Mouse (Mus musculus) gastrocnemius, postnatal 36 days (tissue): Measurements from ENCODE around the gene Upb1. TPM values are rescaled to one million over a fixed set of nuclear protein-coding genes. Genes with fewer than 3 reads are reported as not detected.
A peak's percentile ranks its signal among the peaks of the same experiment; 100 is the strongest.
"Not testable (repeated sequence)": the region's sequence is repeated elsewhere in the genome, so short reads cannot be mapped to it uniquely, and the experiment has no call there.

ENCODE experiments used
- DNase-seq, 2 experiments: peaks; one replicate each; pipeline ENCODE4 v3.0.0; 2022
- intact Hi-C: fragments of 180-260 bp; cut with DNase I; formaldehyde crosslinking; loops from one replicate; pipeline ENCODE4 v1.15.1; 2025
- long read RNA-seq, 2 experiments: library from polyadenylated mRNA; stranded (forward); transcript quantifications; one replicate each; pipeline ENCODE4 v2.0.0; 2021
- total RNA-seq, 2 experiments: library from RNA; stranded (reverse); gene quantifications; 2 replicates each; pipeline ENCODE4 v1.2.3; 2021

The Upb1 gene
- total RNA-seq, result not detected
- long read RNA-seq, experiment 1, result 0 reads
- long read RNA-seq, experiment 2, result 0 reads

DNA sequence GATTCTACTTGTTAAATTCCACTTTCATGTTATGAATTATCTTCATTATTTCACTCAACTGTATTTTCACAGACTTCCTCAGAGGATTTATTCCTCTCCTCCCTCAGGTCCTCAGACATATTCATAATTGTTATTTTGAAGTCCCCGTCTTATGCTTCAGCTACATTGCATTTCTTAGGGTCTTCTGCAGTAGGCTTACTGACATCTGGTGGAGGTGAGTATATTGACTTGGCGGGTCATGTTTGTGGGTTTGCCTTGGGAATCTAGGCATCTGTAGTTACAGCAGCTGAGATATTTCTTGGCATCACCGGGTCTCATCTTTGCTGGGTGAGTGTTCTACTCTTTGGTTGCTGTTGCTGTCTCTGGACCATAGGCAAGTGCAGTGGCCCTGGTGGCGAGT is at the start of gene Upb1:
TSS of gene Upb1 (plus strand) at position 158 of the 400 bp plus-strand sequence.
- intact Hi-C loops, result no loop called here

DNA sequence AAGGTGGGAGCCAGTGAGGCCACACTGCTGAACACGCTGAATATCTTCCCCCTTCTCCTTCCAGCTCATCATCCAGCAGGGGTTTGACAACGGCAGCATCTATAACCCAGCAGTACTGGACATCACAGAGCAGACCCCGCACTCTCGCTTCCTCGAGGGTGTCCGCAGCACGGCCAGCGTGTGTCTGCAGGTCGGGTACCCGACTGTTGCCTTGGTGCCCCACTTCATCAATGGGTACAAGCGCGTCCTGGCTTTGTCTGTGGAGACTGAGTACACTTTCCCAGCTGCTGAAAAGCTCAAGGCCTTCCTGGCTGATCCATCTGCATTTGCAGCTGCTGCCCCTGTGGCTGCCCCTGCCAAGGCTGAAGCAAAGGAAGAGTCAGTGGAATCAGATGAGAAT is 48.4 kb upstream of the Upb1 start:
- intact Hi-C loops, result no loop called here
- DNase-seq, result no peak

More for the DNA sequence above, at the start of gene Upb1:
- DNase-seq, result no peak

DNA sequence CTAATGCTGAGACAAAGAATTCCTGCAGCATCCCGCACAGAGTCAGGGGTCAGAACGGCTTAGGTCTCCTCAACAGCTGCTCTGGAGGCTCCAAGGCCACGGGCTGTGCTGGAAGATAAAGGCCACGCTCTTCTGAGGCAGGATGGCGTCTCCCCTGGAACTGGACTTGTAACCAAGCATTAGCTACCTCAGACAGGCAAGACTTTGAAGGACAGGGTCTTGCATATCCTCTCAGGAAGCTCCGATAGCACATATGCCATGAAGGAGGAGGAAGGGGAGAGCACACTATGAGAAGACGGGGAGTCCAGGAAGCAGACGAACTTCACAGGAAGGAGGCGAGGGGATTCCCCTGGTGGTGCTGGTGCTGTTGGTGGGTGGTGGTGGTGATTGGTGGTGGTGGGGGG is 47.1 kb upstream of the Upb1 start:
- intact Hi-C loops, DNase-seq: not testable (repeated sequence)

DNA sequence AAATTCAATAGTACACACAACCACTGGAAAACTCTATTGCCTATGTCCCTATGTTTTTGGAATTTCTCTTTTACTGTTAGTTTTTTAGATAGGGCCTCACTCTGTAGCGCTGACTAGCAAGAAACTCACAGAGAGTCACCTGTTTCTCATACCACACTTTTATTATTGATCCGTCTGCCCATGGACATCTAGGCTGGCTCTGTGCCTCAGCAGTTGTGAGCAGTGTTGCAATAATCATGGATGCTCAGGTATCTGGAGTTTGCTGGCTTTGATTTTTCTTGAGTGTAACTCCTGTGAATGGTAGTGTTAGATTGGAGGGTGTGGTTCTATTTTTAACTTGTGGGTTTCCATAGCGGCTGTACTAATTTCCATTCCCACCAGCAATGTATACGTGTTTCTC is 45.6 kb upstream of the Upb1 start:
- no peak for DNase-seq
- intact Hi-C loops, result no loop called here

- intact Hi-C loops, DNase-seq: not testable (repeated sequence)
Observed at GRCm38 (mm10) chr10:75364214-75364690, 36.7 kb upstream of the Upb1 start.

DNA sequence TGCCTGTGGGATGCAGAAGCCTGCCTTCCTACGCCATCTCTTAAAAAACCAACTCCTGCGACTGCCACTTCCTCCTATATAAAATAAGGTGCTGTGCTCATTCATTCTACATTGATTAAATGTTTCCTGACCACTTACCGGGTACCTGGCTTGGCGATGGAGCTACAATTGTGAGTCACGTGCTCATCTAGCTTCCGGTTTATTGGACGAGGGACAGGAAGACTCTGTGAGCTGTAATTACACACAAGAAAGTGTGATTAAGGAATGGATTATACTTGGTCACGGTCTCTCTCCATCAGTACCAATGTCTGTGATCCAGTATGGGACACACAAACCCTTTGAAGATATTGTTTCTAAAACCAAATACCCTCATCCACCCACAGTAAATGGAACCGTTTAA is 36.1 kb upstream of the Upb1 start:
- intact Hi-C loops, result no loop called here
- no peak for DNase-seq

- intact Hi-C loops, result no loop called here
- no peak for DNase-seq
Observed at GRCm38 (mm10) chr10:75365231-75365633, 35.7 kb upstream of the Upb1 start.

GRCm38 (mm10) chr10:75373655-75374351 is 27.1 kb upstream of the Upb1 start:
- intact Hi-C loops, result not testable (repeated sequence)

GRCm38 (mm10) chr10:75378688-75379087 is 22.2 kb upstream of the Upb1 start:
- no peak for DNase-seq
- intact Hi-C loops, result no loop called here

More at GRCm38 (mm10) chr10:75373655-75374351, 27.1 kb upstream of the Upb1 start:
- peak; percentile 11 to 45 for DNase-seq

GRCm38 (mm10) chr10:75390156-75390555 is 10.8 kb upstream of the Upb1 start:
- DNase-seq, result no peak
- intact Hi-C loops, result no loop called here

DNA sequence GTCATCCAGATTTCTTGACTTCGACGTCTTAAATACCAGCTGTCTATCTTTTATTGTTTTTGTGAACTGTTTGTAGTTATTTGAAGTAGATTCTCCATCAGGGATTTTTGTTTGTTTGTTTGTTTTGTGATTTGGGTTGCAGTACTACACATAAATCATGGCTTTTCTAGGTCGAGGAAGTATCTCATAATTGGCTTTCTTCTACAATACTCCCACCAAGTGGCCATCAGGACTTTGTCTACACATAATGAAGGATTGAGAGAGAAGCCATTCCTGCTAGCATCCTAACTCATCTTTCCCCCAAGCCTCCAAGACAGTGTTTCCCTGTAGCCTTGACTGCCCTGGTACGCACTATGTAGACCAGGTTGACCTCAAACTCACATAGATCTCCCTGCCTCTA is 10.1 kb upstream of the Upb1 start:
- no peak for DNase-seq
- intact Hi-C loops, result no loop called here

DNA sequence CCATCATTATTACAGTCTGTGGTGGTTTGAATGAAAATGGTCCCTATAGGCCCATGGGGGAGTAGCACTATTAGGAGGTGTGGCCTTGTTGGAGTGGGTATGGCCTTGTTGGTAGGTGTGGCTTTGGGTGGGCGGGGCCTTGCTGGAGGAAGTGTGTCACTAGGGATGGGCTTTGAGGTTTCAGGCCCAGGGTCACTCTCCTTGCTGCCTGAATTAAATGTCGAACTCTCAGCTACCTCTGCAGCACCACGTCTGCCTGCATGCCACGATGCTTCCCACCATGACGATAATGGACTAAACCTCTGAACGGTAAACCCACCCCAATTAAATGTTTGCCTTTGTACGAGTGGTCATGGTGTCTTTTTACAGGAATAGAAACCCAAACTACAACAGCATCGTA is 6.1 kb upstream of the Upb1 start:
- intact Hi-C loops, result no loop called here

GRCm38 (mm10) chr10:75396966-75397365 is 3.9 kb upstream of the Upb1 start:
- intact Hi-C loops, result no loop called here
- DNase-seq, result no peak

More for the DNA sequence above, 6.1 kb upstream of the Upb1 start:
- DNase-seq, result no peak

- no peak for DNase-seq
- intact Hi-C loops, result loop anchor here (5.0 kb wide), 1 partner anchor 74 kb away; no protein-coding TSS in a partner anchor
Observed at GRCm38 (mm10) chr10:75405916-75406315, 5.0 kb downstream of the Upb1 start.

GRCm38 (mm10) chr10:75406755-75407154 is 5.8 kb downstream of the Upb1 start:
- intact Hi-C loops, result loop anchor here (5.0 kb wide), 1 partner anchor 74 kb away; no protein-coding TSS in a partner anchor

DNA sequence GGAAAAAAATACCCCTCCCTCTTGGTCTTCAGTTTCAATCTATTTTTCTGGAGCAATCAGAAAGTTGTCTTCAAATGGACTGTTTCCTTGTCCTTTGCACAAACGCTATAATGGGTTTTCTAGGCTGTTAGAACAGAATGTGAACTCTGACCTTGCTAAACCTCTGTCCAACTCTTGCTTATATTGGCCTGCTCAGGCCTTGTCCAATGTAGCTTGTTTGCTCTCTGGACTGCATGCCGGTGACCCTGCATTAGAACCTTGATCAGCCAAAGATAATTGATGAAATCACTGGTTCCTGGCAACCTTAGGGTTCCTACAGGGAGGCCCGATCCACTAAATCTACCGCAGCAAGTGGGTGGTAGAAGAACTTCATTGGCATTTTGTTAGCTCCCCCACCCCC is 6.8 kb downstream of the Upb1 start:
- DNase-seq, result no peak
- intact Hi-C loops, result loop anchor here (5.0 kb wide), 1 partner anchor 75 kb away; no protein-coding TSS in a partner anchor

More at GRCm38 (mm10) chr10:75406755-75407154, 5.8 kb downstream of the Upb1 start:
- DNase-seq, result peak; percentile 18 to 23

DNA sequence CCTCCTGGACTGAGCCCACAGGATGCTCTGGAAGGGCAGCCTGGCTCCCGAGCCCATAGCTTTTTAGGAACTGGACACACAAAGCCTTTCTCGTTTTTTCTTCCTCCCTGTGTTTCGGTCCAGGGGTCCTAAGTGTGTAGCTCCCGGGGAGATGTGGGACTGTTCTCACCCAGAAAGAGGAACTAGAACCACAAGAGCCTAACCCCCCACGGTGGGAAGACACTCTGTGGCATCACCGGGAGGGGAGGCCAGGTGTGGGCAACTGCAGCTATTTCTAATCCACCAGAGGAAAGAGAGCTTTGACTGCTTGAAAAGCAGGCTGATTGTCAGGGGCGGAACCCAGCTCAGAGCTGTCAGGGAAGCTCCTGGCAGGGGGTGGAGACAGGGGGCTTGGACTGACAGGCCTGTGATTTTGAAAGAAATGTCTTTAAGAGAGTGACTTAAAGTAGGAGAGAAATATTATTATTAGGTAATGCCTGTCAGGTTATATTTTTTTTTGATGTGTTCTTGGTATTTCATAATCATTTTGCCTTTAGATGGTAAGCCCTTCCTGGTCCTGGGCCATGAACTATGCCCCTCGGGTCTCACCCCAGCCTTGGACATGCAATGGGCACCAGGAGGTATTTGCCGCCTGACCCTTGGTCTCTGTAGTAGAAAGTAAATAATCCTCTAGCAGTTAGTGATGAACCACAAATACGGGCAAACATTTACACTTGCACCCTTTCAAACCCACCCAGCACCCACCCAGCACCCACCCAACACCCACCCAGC is 10.6 kb downstream of the Upb1 start:
- intact Hi-C loops, DNase-seq: not testable (repeated sequence)

DNA sequence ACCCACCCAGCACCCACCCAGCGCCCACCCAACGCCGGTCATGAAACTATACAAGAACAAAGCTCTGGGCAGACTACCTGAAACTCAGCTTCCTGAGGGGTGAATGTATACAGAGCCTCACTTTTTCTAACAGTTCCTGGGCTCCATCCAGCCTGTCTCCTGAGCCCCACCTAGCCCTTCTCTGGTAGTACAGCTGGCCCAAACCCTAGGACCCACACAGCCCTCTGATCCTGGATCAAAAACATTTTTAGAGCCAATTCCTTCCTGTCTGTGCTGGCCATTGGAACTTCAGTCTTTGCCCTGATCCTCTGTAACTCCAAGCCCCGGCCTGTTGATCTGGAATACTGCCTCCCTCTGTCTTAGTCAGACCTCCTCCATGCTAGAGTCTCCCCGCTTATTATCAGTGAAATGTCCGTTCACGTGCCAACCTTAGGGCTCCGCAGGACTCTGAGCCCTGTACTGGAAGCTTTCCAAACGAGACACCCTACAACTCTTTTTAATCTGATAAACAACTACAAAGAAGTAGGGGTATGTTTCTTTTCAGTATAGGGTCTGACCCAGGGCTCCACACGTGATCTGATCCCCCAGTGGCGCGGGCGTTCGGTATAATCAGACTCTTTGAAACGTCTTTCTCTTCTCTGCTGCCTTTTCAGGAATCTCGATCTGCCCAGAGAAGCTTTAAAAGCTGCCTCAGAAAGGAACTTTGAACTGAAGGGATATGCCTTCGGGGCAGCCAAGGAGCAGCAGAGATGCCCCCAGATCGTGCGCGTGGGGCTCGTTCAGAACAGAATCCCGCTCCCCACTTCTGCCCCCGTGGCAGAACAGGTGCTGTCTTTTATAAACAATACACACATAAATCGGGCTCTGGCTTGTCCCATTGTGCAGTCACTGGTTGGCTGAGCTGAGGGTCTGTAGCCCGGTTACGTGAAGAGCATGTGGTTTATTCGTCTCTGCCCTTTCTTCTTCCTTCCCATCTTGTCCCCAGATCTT is 11.5 kb downstream of the Upb1 start:
- no peak for DNase-seq
- intact Hi-C loops, result no loop called here

DNA sequence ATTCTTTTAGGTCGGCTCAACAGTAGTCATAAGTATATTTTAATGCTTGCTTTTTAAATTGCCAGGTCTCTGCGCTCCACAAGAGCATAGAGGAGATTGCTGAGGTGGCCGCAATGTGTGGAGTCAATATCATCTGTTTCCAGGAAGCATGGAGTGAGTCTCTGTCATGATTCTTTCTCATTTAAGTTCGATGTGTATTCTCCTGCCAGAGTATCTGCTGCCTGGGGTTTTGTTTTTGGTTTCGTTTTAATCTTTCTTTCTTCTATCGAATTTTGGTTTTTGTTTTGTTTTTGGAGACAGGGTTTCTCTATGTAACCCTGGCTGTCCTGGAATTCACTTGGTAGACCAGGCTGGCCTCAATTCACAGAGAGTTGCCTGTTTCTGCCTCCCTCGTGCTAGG is 14.0 kb downstream of the Upb1 start:
- no peak for DNase-seq
- intact Hi-C loops, result no loop called here

DNA sequence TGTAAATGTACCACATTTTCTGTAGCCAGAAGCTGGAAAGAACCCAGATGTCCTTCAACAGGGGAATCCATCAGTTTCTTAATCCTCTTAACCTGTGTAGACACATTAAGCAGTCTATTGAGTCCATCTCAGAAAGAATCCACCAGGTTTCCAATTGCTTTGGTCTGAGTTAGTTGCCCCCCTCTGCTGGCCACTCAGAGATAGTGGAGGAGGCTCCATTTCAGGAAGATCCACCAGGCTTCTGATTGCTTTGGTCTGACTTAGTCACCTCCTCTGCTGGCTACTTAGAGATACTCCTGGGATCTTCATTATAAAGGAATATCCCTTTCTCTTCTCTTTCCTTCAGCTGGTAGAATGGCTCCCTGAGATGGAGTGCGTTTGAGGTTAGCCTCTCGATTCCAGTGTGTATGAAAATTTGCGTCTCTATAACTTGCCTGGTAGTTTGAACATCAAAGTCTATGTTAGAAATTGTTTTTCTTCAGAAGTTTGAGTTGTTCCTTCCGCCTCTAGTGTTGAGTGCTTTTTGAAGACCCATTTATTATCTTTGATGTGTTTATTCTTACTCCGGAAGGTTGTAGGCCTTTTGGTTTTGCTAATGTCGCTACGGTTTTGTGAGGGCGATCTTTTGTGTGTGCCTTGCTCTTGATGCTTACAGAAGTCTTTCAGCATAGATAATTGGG is 16.6 kb downstream of the Upb1 start:
- no peak for DNase-seq
- intact Hi-C loops, result no loop called here
